Mouse (Mus musculus) CD4-positive, CD25-positive, alpha-beta regulatory T cell, adult 4 months (primary cell): ENCODE measurements around the gene Gm20828. TPM values are rescaled to one million over a fixed set of nuclear protein-coding genes. Genes with fewer than 3 reads are reported as not detected.
"Not testable (repeated sequence)": the region's sequence is repeated elsewhere in the genome, so short reads cannot be mapped to it uniquely, and the experiment has no call there.

ENCODE experiments used
- ATAC-seq: one replicate; pipeline ENCODE4 v1.8.0; 2017
- polyA plus RNA-seq, 2 experiments: library from polyadenylated mRNA; unstranded; fragments of 100-300 nt; shearing (Covaris generic); gene quantifications; one replicate each; pipeline ENCODE4 v1.2.1; 2017

The Gm20828 gene
- polyA plus RNA-seq, result not detected

DNA sequence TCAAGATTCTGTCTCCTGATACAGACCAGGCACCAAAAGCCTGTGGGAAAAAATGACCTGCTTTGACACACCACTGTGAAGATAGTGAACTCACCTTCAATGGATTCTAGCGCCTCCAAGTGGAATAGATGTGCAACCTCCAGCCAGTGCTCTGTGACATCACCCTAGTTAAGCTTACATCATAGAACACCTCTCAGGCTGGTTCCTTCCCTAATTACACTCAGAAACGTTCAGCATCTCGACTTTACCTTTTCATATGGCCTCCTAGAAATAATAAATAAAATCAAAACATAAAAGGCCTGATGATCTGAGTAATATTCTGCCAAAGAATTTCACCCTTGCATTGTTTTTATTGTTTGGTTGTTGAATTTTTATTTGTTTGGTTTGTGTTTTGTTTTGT lies at the start of gene Gm20828:
Gene Gm20828 (minus strand): TSS at position 101 of the 400 bp plus-strand sequence.
- not testable (repeated sequence) for ATAC-seq
